Mouse (Mus musculus): ENCODE measurements around the gene Ubl4b.

Ubl4b gene

DNA sequence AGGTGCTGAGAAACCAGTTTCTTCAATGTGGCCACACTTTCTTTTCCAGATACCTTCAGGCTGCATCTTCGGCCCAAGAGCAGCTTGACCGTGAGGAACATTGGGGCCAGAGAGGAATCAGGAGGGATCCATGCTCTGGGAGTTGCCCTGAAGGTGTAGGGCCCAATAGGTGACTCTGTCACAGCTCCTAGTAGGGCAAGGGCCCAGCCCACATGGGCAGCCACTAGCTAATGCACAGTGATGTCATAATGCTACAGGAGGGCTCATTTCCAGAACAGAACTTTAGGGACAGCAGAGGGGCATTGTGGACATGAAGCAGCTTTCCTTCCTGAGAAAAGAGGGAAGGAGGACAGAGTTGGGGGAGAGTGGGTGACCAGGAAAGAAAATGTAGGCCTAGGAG is at the start of gene Ubl4b:
Gene Ubl4b (minus strand): TSS at position 232 of the 400 bp plus-strand sequence.
- in situ Hi-C loops (cut with MboI; ENCODE audit: low pct_unique_long_range_greater_than_20kb in 1 of 2, low sequenced_read_pairs in 2 of 2, unreplicated experiment in 1 of 2): no loop called here

DNA sequence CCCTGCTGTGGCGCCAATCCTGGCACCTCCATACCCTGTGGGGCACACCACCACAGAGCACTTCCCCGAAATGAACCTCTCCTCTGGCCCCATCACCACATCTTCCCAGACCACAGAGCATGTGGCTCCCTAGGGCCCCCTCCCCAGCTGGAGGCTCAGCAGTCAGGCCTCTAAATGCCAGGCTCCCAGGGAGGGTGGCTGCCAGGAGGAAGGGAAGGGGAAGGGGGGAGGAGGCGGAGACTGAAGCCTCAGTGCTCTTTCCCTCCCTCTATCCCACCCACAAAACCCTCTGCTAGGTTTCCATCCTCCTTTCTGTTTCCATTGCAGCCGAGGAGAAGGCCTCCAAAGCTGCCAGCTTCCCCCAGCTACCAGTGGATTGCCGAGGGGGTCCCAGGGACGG is 45.3 kb upstream of the Ubl4b start:
- in situ Hi-C loops (cut with MboI; ENCODE audit: low pct_unique_long_range_greater_than_20kb in 1 of 2, low sequenced_read_pairs in 2 of 2, unreplicated experiment in 1 of 2): no loop called here

DNA sequence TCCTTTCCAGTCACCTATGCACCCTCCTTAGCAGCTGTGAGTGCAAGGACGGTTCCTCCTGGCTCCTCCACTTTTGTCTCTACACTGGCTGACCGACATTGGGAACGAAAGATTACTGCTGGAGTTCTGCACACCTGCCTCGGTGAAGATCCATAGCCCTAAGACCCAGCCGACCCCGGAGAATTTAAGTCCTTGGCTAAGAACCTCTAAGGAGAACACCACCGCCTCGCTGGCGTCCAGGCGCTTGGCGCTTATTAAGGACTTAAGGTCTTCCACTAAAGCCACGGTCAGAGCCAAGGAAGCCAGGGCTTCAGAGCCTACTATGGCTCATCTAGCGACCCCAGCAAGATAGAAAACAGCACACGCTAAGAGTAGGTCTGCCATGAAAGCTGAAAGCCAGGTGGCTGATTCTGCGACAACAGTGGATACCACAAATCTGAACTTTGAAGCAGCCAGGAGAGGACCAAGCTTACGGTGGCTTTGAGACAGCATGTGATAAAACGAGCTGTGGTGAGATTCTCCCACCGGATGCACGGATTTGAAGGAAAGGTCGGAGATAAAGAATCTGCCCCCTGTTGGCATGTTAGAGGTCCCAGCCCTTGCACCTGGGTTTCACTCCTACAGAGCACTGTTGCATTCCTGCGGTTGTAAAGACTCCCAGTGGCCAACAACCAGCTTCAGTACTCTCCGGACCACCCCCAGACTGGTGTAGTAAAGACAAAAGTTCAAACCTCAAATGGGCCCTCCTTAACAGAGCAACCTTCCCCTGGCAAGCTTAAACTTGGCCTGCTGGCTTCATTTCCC is 42.9 kb upstream of the Ubl4b start:
- in situ Hi-C loops (cut with MboI; ENCODE audit: low pct_unique_long_range_greater_than_20kb in 1 of 2, low sequenced_read_pairs in 2 of 2, unreplicated experiment in 1 of 2): no loop called here

DNA sequence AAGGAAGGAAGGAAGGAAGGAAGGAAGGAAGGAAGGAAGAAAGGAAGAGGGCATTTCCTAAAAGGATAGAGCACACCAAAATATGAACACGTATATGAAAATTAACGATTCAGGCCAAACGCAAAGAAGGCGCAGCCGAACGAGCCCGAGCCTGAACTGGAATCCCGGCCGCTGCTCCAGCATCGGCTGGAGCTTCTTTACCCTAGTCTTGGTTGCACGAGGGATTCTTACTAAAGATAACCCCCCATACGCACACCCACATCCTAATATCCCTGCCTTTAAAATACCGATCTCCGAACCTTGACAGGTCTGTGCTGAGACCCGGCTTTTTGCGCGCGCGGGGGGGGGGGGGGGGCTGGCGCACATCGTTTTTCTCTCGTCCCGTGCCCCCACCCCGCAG is 42.3 kb upstream of the Ubl4b start:
- in situ Hi-C loops (cut with MboI; ENCODE audit: low pct_unique_long_range_greater_than_20kb in 1 of 2, low sequenced_read_pairs in 2 of 2, unreplicated experiment in 1 of 2): no loop called here

DNA sequence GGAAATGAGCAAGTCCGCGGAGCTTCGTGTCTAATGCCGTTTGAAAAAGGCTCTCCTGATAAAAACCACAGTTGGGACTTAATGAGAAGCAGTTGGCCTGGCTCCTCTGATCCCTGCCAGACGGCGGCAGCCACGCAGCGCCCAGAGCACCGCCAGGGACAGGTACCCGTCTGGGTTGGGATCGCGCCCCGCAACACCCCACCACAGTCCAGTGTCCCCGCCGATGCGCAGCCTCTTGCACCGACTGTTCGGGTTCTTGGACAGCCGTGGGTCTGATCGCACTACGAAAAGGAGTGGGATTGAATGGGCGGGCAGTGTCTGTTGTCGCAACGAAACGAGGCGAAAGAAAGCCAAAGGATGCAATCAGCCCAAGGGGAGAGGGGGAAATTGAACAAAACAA is 41.7 kb upstream of the Ubl4b start:
- in situ Hi-C loops (cut with MboI; ENCODE audit: low pct_unique_long_range_greater_than_20kb in 1 of 2, low sequenced_read_pairs in 2 of 2, unreplicated experiment in 1 of 2): no loop called here

DNA sequence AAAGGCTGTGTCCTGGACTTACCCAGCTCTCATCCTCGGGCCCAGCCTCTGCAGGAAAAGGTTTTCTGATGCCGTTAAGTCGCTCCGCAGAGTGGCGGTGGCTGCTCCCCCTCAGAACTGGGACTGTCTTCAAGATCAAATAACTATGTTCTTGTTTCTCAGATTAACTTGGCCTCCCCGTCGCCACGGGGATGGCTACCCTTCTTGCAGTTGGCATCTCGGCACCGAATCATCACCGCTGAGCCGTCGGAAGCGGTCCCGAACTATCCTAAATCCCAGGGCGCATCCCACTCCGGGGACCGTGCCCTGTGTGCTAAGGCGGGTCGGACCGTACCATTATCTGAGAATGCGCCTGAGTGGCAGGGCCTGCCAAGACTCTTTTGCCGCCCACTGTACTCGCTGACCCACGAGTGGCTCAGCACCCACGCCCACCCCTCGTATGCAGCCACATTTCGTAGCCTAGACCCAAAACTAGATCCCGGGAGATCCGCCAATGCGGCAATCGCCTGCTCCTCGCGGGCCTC is 41.1 kb upstream of the Ubl4b start:
- in situ Hi-C loops (cut with MboI; ENCODE audit: low pct_unique_long_range_greater_than_20kb in 1 of 2, low sequenced_read_pairs in 2 of 2, unreplicated experiment in 1 of 2): no loop called here

DNA sequence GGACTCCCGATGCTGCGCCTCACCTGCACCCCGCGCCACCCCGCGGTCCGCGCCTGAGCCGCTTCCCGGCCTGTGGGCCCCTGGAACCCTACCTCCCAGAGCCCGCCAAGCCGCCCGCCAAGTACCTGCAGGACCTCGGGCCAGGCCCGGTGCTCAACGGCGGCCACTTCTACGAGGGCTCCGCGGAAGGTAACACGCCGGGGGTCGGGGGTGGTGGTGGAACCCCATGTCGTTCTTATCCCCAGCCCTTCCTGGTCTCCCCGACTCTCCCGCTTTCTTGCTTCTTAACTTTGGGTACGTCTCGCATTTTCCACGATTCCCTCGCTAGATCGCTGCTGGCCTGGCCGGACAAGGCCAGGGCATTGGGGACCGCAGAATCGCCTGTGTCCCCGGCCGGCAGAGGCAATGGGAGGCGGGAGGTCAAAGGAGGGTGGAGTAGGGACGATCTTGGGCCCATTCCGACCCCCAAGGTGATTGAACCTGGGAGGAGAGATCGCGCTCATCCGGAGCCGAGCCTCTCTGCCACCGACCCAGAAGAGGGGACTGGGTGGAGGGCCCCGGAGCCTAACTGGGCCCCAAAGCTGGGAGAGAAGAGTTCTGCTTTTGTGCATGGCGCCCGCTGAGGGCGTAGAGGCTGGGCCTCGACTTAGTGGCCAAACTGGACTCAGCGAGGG is 40.5 kb upstream of the Ubl4b start:
- in situ Hi-C loops (cut with MboI; ENCODE audit: low pct_unique_long_range_greater_than_20kb in 1 of 2, low sequenced_read_pairs in 2 of 2, unreplicated experiment in 1 of 2): no loop called here

DNA sequence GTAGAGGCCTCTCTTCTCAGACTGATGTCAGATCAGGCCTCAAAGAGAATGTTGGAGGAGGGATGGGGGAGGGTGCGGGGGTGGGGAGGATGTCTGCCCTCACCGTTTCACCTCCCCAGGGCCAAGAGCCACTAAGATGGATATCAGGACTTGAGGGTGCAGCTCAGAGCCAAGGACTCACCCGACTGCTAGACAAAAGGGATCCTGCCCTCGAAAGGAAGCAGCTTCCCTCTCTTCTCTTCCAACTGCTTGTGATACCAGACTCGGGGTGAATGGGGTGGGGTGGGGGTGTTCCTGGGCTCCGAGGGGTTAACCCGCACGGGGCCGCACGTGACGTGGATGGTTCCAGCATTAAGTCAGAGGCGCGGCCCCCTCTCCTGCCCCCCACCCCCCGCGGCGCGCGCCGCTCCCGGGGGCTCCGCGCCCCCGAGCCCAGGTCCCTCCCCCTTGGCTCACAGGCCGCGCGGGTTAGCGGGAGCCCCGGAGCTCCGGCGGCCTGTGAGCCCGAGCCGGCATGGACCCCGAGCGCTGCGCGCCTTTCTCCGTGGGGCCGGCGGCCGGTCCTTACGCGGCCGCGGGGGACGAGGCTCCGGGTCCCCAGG is 39.9 kb upstream of the Ubl4b start, which contains the start of gene Alx3:
Gene Alx3 (plus strand): TSS at position 370 of the 602 bp plus-strand sequence.
- in situ Hi-C loops (cut with MboI; ENCODE audit: low pct_unique_long_range_greater_than_20kb in 1 of 2, low sequenced_read_pairs in 2 of 2, unreplicated experiment in 1 of 2): no loop called here

DNA sequence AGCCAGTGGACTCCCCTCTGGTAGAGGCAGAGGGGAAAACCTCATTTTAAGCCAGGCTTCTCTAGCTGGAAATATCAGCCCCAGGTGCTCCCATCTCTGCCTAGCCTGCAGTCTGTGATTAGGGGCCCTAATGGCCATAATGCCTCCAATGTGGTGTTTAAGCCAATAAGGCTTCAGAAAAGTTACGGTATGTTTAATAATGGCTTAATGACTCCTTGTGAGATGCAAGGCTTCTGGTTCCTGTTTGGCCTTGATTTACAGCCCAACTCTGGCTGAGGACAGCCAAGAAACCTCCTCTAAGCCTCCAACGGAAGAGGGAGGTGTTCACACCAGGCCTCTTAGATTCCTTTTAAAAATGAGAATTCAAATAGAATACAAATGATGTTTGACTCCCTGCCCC is 38.8 kb upstream of the Ubl4b start:
- in situ Hi-C loops (cut with MboI; ENCODE audit: low pct_unique_long_range_greater_than_20kb in 1 of 2, low sequenced_read_pairs in 2 of 2, unreplicated experiment in 1 of 2): no loop called here

DNA sequence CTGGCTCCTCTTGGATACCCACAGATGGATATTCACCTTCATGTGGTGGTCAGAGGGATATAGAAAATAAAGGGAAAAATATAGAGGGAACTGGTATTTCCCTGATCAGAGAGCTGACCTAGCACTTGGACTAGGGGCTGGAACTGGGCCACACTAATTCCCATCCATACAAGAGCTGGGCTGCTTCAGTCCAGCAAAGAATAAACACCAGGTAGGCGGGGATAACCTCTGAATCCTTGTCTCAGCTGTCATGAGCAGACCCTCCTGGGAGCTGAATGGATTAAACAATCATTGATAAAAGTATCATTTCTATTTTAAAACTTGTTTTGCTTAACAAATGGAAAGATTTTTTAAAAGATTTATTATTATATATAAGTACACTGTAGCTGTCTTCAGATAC is 36.7 kb upstream of the Ubl4b start:
- in situ Hi-C loops (cut with MboI; ENCODE audit: low pct_unique_long_range_greater_than_20kb in 1 of 2, low sequenced_read_pairs in 2 of 2, unreplicated experiment in 1 of 2): no loop called here

DNA sequence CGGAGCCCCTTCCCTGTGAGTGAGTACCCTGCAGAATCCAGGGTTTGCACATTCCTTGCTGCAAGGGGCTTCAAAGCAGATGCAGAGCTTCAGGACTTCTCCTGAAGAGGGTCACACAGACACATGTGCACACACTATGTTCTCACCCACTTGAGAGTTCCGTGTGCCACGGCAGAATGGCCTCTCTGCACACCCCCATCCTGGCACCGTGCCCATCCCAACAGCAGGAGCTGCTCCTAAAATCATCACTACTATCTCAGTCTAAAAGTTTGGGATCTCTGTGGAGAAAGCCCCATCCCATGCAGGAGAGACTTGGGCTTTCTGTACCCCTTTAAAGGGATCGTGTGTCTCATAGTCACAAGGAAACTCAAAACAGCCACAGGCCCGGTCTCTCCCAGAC is 31.6 kb upstream of the Ubl4b start:
- in situ Hi-C loops (cut with MboI; ENCODE audit: low pct_unique_long_range_greater_than_20kb in 1 of 2, low sequenced_read_pairs in 2 of 2, unreplicated experiment in 1 of 2): no loop called here

DNA sequence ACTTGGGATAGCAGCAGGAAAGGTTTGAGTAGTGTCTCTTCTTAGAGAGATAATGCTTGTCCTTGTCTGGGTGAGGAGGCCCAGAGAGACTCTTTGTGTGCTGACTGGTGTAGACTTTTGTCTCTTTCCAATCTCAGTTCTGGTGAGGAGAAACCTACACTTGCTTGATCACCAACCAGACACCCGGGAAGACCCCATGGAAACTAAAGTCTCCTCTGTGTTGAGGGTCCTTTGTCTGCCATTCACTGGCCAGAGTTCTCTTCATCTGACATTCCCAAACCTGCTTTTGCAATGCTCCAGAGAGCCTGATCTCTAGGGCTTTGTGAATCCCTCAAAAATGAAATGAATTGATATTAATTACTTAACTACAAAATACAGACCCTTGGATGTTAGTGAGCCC is 29.0 kb upstream of the Ubl4b start:
- in situ Hi-C loops (cut with MboI; ENCODE audit: low pct_unique_long_range_greater_than_20kb in 1 of 2, low sequenced_read_pairs in 2 of 2, unreplicated experiment in 1 of 2): no loop called here

DNA sequence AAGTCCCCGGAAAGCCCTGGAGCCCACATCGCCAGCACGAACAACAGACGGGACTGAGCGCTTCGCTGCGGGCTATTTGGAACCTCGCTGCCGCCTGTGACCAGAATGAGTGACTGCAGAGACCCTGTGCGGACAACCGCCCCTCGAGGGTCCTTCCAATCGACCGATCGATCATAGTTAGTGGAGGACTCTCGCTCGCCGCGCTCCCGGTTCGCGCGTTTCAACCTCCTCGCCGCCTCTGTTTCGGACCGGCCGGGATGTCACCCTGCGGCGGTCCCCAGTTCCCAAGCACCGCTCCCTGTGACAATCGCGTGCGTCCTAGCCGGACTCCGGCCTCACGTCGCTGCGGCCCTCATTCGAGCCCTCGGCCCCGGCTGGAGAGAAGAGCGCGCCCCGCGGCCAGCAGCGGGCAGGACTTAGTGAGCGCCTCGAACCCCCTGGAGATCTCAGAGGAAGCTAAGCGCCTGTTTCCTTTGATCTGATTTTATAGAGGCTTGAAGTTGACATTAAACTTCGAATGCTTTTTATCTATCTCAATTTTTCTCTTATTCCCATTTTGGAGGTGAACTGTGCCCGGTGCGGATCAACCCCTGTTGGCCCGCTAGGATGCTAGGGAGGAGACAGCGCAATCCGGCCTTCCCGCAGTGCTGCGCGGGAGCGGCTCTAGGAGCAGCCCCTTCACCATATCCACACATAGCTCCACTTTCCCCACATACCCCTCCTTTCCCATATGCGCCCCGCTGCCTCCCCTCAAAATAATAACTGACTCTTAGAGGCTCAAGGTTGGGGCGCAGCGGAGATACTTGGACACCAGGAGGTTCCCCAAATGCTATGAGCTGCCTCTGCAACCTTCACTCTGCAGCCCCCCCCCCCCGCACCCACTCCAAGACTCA is 28.2 kb upstream of the Ubl4b start:
- in situ Hi-C loops (cut with MboI; ENCODE audit: low pct_unique_long_range_greater_than_20kb in 1 of 2, low sequenced_read_pairs in 2 of 2, unreplicated experiment in 1 of 2): no loop called here

DNA sequence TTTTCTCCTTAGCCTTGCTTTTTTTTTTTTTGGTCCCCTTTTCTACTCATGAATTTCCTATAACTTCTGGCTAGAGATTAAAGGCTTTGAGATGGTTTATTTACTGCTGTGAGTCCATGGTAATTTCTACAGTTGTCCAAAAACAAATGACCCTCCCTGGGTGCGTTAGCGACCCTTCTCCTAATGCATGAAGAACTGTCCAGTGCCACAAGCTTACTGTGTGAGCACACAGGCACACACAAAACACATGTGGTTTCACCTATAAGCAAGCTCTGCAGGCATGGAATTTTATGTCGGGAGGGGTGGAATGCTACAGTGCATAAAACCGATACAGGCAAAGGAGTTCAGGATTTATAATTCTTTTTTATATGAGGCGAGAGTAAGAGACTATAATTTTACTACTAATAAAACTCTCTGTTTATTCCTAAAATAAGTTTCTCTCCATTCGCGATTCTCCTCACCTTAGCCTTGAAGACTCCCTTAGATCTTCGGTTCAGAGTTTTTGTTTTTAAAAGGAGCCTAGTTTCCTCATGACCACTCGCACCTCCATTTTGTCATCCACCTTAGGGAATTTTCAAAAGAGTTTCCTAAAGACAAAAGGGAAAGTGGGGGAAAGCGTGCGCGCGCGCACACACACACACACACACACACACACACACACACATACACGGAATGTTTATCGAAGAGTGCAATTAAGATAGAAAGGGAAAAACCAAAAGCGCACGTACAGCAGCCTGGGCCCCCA is 27.4 kb upstream of the Ubl4b start:
- in situ Hi-C loops (cut with MboI; ENCODE audit: low pct_unique_long_range_greater_than_20kb in 1 of 2, low sequenced_read_pairs in 2 of 2, unreplicated experiment in 1 of 2): no loop called here

DNA sequence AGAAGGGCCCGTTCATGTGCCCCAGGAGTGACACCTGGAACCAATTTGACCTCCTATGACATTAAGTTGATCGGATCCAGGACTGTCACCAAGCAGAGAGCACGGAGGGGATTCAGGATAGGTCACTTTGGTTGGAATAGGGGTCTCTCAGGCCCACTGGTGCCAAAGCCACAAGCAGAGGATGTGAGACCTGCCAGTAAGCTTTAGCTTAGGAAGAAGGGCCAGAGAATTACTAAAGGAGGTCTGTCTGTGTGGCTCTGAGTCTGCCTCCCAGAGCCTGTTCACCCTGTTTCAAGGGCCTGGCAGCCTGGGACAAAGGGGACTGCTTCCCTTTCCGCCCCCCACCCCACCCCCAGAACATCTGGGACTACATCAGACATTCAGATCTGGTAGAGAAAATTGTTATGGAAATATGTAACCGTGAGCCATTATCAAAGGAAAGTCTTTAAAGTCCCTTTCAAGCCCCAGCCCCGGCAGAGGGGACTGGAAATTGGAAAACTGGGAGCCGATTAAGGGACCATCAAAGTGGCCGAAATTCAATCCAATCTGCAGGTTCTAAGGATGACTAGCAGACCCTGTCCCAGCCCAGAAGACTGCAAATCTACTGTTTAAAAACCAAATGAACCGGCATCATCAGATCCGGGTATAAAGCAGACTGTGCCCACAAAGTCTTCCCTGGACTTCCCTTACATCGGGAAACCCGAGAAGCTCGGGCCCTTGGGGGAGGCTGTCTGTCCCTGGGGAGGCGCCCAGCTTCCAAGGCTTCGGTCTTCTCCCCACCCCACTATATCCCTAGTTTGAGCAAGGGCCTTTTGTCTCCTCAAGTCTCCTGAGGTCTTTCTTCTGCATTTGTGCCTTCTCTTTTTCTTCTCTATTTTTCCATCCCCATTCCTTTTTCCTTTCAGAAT is 26.5 kb upstream of the Ubl4b start:
- in situ Hi-C loops (cut with MboI; ENCODE audit: low pct_unique_long_range_greater_than_20kb in 1 of 2, low sequenced_read_pairs in 2 of 2, unreplicated experiment in 1 of 2): no loop called here

DNA sequence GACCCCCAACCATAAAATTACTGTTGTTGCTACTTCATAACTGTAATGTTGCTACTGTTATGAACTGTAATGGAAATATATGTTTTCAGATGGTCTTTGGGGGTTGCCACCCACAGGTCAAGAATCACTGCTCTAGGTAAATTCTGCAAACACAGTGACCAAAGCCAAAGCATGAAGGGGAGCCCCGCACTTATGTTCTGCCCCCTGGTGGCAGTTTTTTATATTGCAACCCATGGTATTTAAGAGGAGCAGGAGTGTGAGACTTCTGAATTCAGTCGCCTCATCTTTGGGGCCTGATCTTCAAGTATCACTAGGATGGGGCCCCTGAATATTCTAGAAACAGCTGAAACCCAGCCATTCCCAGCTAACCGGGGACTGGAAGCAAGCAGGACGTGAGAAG is 24.6 kb upstream of the Ubl4b start:
- in situ Hi-C loops (cut with MboI; ENCODE audit: low pct_unique_long_range_greater_than_20kb in 1 of 2, low sequenced_read_pairs in 2 of 2, unreplicated experiment in 1 of 2): no loop called here

DNA sequence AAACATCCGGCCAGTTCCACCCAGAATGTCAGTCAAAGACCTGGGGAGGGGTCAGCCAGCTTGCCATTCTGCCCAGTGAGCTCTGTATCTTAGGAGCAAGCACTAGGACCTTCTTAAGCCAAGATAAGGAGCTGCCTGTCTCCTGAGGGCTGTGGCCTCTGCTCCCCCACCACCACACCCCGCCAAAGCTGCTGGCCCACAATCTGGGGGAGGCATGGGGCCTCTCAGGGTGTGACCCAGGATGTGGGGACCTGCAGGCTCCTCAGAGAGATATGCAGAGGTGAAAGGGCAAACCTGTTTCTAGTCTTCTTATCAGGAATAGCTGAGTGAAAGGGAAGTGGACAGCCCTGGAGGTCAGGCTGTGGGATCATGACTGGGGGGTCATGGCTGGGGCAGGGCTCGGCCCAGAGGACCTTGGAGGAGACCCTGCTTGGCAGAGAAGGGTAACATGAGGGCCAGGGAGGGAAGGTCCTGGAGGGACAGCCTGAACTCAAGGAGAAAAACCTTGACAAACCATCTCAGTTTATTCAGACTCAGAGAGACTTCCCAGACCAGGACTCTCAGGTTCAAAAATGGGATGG is 23.0 kb upstream of the Ubl4b start:
- in situ Hi-C loops (cut with MboI; ENCODE audit: low pct_unique_long_range_greater_than_20kb in 1 of 2, low sequenced_read_pairs in 2 of 2, unreplicated experiment in 1 of 2): no loop called here

Measured in mouse embryonic stem cell (cell line).